Mouse (Mus musculus) B cell, adult (primary cell): ENCODE measurements around the gene Rapgefl1. TPM values are rescaled to one million over a fixed set of nuclear protein-coding genes. Genes with fewer than 3 reads are reported as not detected.

Experiments
- total RNA-seq: library from RNA; stranded (reverse); gene quantifications from 4 replicates; pipeline ENCODE4 v1.2.4, GENCODE M21; 2023; ENCODE audit not compliant: inconsistent age

Gene Rapgefl1
- total RNA-seq = 1.3 to 5.0 TPM (median 3.4 TPM) in 4 replicates

DNA sequence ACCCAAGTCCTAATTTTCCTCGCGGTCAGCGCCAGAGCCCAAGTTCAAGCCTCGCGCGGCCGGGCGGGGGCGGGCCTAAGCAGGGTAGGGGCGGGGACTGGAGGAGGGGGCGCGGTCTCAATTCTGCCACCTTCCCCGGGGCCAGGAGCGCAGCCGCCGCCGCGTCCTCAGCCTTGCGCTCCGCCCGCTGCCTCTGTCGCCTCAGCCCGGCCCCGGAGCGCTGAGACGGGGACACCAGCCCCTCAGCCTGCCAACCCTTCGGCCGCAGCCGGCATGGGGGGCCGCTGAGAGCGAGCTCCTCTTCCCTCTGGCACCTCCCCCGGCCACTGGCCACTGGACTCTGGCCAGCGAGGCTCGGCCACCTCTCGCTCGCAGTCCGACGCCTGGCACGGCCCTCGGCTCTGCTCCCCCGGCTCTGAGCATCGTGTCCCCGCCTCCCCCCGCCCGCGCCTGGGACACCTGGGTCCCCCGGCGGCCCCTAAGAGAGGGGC lies at the start of gene Rapgefl1:
Gene Rapgefl1 (plus strand): TSS at position 135 of the 491 bp plus-strand sequence.

GRCm38 (mm10) chr11:98795015-98795713 lies 41.4 kb upstream of the Rapgefl1 start, which contains the start of gene Msl1:
Msl1 (plus strand) TSS chr11:98795516.

GRCm38 (mm10) chr11:98804605-98805004 lies 32.0 kb upstream of the Rapgefl1 start, which contains the start of gene Casc3:
Casc3 (plus strand) TSS chr11:98804905.

GRCm38 (mm10) chr11:98863028-98863750 lies 26.6 kb downstream of the Rapgefl1 start, which contains the start of gene Wipf2:
Wipf2 (plus strand) TSS chr11:98863638.

Other genes with a start within 250 kb of the Rapgefl1 start
- 16.5 to 19.2 TPM (median 17.5 TPM) in 4 replicates for gene Ormdl3, start 249.4 kb upstream of the Rapgefl1 start, total RNA-seq
- not detected in 4 replicates for gene Lrrc3c, start 238.5 kb upstream of the Rapgefl1 start, total RNA-seq
- 26.2 to 32.0 TPM (median 31.6 TPM) in 4 replicates for gene Gm12355, start 211.1 kb upstream of the Rapgefl1 start, total RNA-seq
- gene Gsdma3, start 210.4 kb upstream of the Rapgefl1 start, total RNA-seq = not detected in 4 replicates
- gene Gsdma2, start 190.0 kb upstream of the Rapgefl1 start, total RNA-seq = not detected in 4 replicates
- not detected in 4 replicates for gene Gsdma, start 172.4 kb upstream of the Rapgefl1 start, total RNA-seq
- gene Psmd3, start 154.2 kb upstream of the Rapgefl1 start, total RNA-seq = 74.6 to 80.5 TPM (median 76.7 TPM) in 4 replicates
- 0.36 TPM in 1 of 4 replicates, not detected in the others for gene Csf3, start 135.5 kb upstream of the Rapgefl1 start, total RNA-seq
- 85.6 to 113 TPM (median 92.5 TPM) in 4 replicates for gene Med24, start 107.3 kb upstream of the Rapgefl1 start, total RNA-seq
- 5.6 to 7.6 TPM (median 6.6 TPM) in 4 replicates for gene Thra, start 96.1 kb upstream of the Rapgefl1 start, total RNA-seq
- gene Nr1d1, start 61.5 kb upstream of the Rapgefl1 start, total RNA-seq = 1.4 to 1.9 TPM (median 1.7 TPM) in 4 replicates
- gene Msl1, start 41.3 kb upstream of the Rapgefl1 start, total RNA-seq = 125 to 131 TPM (median 128 TPM) in 4 replicates
- 88.0 to 101 TPM (median 93.5 TPM) in 4 replicates for gene Casc3, start 31.9 kb upstream of the Rapgefl1 start, total RNA-seq
- gene Wipf2, start 26.9 kb downstream of the Rapgefl1 start, total RNA-seq = 38.7 to 46.7 TPM (median 44.6 TPM) in 4 replicates
- gene Cdc6, start 71.0 kb downstream of the Rapgefl1 start, total RNA-seq = 2.3 to 3.0 TPM (median 2.6 TPM) in 4 replicates
- gene Rara, start 91.0 kb downstream of the Rapgefl1 start, total RNA-seq = 86.9 to 113 TPM (median 104 TPM) in 4 replicates
- not detected in 4 replicates for gene Gjd3, start 146.2 kb downstream of the Rapgefl1 start, total RNA-seq
- 20.2 to 25.9 TPM (median 23.1 TPM) in 4 replicates for gene Top2a, start 187.4 kb downstream of the Rapgefl1 start, total RNA-seq
- 0.35 to 0.74 TPM (median 0.56 TPM) in 4 replicates for gene Igfbp4, start 204.5 kb downstream of the Rapgefl1 start, total RNA-seq